In the genomic region with DNA sequence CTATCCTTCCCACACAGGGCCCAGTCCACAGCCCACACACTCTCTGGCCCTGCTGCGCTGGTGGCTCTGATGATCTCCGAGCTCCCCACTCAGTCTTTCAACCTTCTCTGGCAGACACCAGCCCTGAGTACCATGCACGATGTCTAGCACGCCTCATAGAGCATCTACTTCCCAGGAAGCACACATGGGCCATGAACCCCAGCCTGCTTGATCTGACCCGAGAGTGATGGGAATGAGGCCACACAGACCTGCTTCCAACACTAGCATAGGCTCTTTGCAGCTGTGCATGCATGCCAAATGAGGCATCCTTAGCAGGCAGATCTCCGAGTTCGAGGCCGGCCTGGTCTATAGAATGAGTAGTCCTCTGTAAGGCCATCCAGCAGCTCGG, we compare ENCODE assay signal across 14 mouse cellular contexts. TPM values are rescaled to one million over a fixed set of nuclear protein-coding genes. Genes with fewer than 3 reads are reported as not detected.
DNase-seq lines count a peak whose midpoint lies in the region; ATAC-seq and TF ChIP-seq lines count a peak whose summit lies in the region.
"Had no signal": no experiment of that assay in that cellular context is flagged by ENCODE, and none has a peak within 500 bp of the region (broad histone marks: within the 10 kb centered on the region; RNA-seq: fewer than 3 reads in every experiment).

No protein-coding gene starts in this region.

- no peak for ATAC-seq in kidney, embryonic 16.5 days (ENCODE audit: low FRiP score, low TSS enrichment)
- ATAC-seq in midbrain, postnatal 0 days (ENCODE audit: low FRiP score) = no peak
- ATAC-seq in midbrain, embryonic 14.5 days (ENCODE audit: low FRiP score, low TSS enrichment) = no peak
- no peak for ATAC-seq in stomach, embryonic 15.5 days (ENCODE audit: insufficient read depth, low FRiP score, low read depth)

- no peak overlapping the region for H3K9ac ChIP-seq in kidney, embryonic 16.5 days (replicated peaks; ENCODE audit: low read length)
- H3K9ac ChIP-seq in midbrain, postnatal 0 days (replicated peaks; ENCODE audit: low read length, poor library complexity, severe bottlenecking) = no peak overlapping the region
- no peak overlapping the region for H3K9ac ChIP-seq in midbrain, embryonic 14.5 days (replicated peaks; ENCODE audit: low read length)
- no peak overlapping the region for H3K9ac ChIP-seq in stomach, embryonic 15.5 days
- H3K9ac ChIP-seq: forebrain, embryonic 12.5 days; liver, embryonic 14.5 days; midbrain, embryonic 12.5 days had no signal

- peaks cover 18% of the 10 kb centered on the region for H3K4me1 ChIP-seq in kidney, embryonic 16.5 days (ENCODE audit: insufficient read depth, low read length)
- no peaks in the 10 kb centered on the region for H3K4me1 ChIP-seq in midbrain, postnatal 0 days (ENCODE audit: insufficient read depth, low read length)
- no peaks in the 10 kb centered on the region for H3K4me1 ChIP-seq in midbrain, embryonic 14.5 days (ENCODE audit: control insufficient read depth, insufficient read depth, low read length)
- peaks cover 24% of the 10 kb centered on the region for H3K4me1 ChIP-seq in stomach, embryonic 15.5 days
- H3K4me1 ChIP-seq: forebrain, embryonic 12.5 days had no signal

- TF ChIP-seq CTCF in gastrocnemius, adult 2 months (IDR thresholded peaks at IDR 0.05) = no peak
- no peak for TF ChIP-seq CTCF in midbrain, postnatal 0 days (IDR thresholded peaks at IDR 0.05)

- 79% methylated on average over 9 of the region's 9 CpGs for WGBS in kidney, embryonic 16.5 days
- 80% methylated on average over 9 of the region's 9 CpGs for WGBS in midbrain, postnatal 0 days
- WGBS in midbrain, embryonic 14.5 days = 82% methylated on average over 9 of the region's 9 CpGs
- 88% methylated on average over 9 of the region's 9 CpGs for WGBS in stomach, embryonic 15.5 days

- no peak for DNase-seq in gastrocnemius, adult 2 months
- no peak for DNase-seq in gastrocnemius, postnatal 25 days
- no peak for DNase-seq in kidney, adult 18-20 months
- DNase-seq in midbrain, postnatal 0 days (ENCODE audit: low spot score) = no peak
- no peak for DNase-seq in midbrain, embryonic 14.5 days
- DNase-seq in spleen, adult 18-20 months = no peak
- DNase-seq: right cerebral cortex, postnatal 14 days had no signal

- H3K27me3 ChIP-seq in kidney, embryonic 16.5 days (ENCODE audit: insufficient read depth, low read length) = no peaks in the 10 kb centered on the region
- H3K27me3 ChIP-seq in midbrain, postnatal 0 days (ENCODE audit: insufficient read depth, low read length) = no peaks in the 10 kb centered on the region
- H3K27me3 ChIP-seq in midbrain, embryonic 14.5 days (ENCODE audit: control insufficient read depth, insufficient read depth, low read length) = no peaks in the 10 kb centered on the region
- no peaks in the 10 kb centered on the region for H3K27me3 ChIP-seq in stomach, embryonic 15.5 days (replicated peaks)
- H3K27me3 ChIP-seq: forebrain, embryonic 12.5 days; midbrain, embryonic 12.5 days had no signal

- H3K27ac ChIP-seq in gastrocnemius, adult 2 months = peak overlapping the region; percentile 83
- peak overlapping the region; percentile 13 for H3K27ac ChIP-seq in kidney, embryonic 16.5 days (ENCODE audit: low read length)
- 0 out of 2 replicates have a peak overlapping the region, but pooled peaks have one; percentile 43 for H3K27ac ChIP-seq in midbrain, postnatal 0 days (ENCODE audit: low read depth, low read length)
- no peak overlapping the region for H3K27ac ChIP-seq in midbrain, embryonic 14.5 days (replicated peaks; ENCODE audit: low read depth, low read length)
- peak overlapping the region; percentile 69 for H3K27ac ChIP-seq in stomach, embryonic 15.5 days
- H3K27ac ChIP-seq: forebrain, embryonic 12.5 days; liver, embryonic 14.5 days; midbrain, embryonic 12.5 days had no signal

- H3K4me2 ChIP-seq in kidney, embryonic 16.5 days (replicated peaks; ENCODE audit: low read depth, low read length) = no peak overlapping the region
- H3K4me2 ChIP-seq in midbrain, postnatal 0 days (ENCODE audit: low read depth, low read length, poor library complexity, severe bottlenecking) = no peak overlapping the region
- H3K4me2 ChIP-seq in midbrain, embryonic 14.5 days (ENCODE audit: low read length) = no peak overlapping the region
- no peak overlapping the region for H3K4me2 ChIP-seq in stomach, embryonic 15.5 days
- H3K4me2 ChIP-seq: forebrain, embryonic 12.5 days; midbrain, embryonic 12.5 days had no signal

- H3K4me3 ChIP-seq in gastrocnemius, adult 2 months = no peak overlapping the region
- H3K4me3 ChIP-seq in kidney, embryonic 16.5 days (ENCODE audit: low read length) = no peak overlapping the region
- no peak overlapping the region for H3K4me3 ChIP-seq in midbrain, postnatal 0 days (ENCODE audit: low read depth, low read length)
- H3K4me3 ChIP-seq in midbrain, embryonic 14.5 days (replicated peaks; ENCODE audit: low read depth, low read length) = no peak overlapping the region
- no peak overlapping the region for H3K4me3 ChIP-seq in stomach, embryonic 15.5 days (replicated peaks)
- H3K4me3 ChIP-seq: forebrain, embryonic 12.5 days; midbrain, embryonic 12.5 days had no signal

- H3K9me3 ChIP-seq in kidney, embryonic 16.5 days (ENCODE audit: low read length) = no peaks in the 10 kb centered on the region
- no peaks in the 10 kb centered on the region for H3K9me3 ChIP-seq in midbrain, postnatal 0 days (ENCODE audit: low read length)
- H3K9me3 ChIP-seq in midbrain, embryonic 14.5 days (ENCODE audit: control insufficient read depth, low read length) = no peaks in the 10 kb centered on the region
- no peaks in the 10 kb centered on the region for H3K9me3 ChIP-seq in stomach, embryonic 15.5 days
- H3K9me3 ChIP-seq: forebrain, embryonic 12.5 days; G1E; midbrain, embryonic 12.5 days had no signal

- H3K36me3 ChIP-seq in kidney, embryonic 16.5 days (ENCODE audit: insufficient read depth, low read length) = peaks cover 21% of the 10 kb centered on the region
- H3K36me3 ChIP-seq in midbrain, postnatal 0 days (ENCODE audit: insufficient read depth, low read length) = peaks cover 47% of the 10 kb centered on the region
- peaks cover 68% of the 10 kb centered on the region for H3K36me3 ChIP-seq in midbrain, embryonic 14.5 days (ENCODE audit: control insufficient read depth, insufficient read depth, low read length)
- peaks cover 16% of the 10 kb centered on the region for H3K36me3 ChIP-seq in stomach, embryonic 15.5 days

- intact Hi-C loops in gastrocnemius, adult 2 months (cut with DNase I) = loop anchor here (5.0 kb wide), 1 partner anchor 52 kb away; a partner anchor contains a TSS

RNA-seq across cellular contexts. Expression of a gene that starts 45.2 kb away (rescaled TPM):
- total RNA-seq in gastrocnemius, adult 2 months (2021) = 1 to 10 TPM; 6.0 to 6.7 TPM
- 1 to 10 TPM; 5.8 to 9.6 TPM for total RNA-seq in gastrocnemius, postnatal 25 days (2021)
- polyA plus RNA-seq in kidney, embryonic 16.5 days (2015; fragmentation: Nextera tagmentation; extraction: Ambion mirVana) = 39.2 and 41.1 TPM in 2 replicates
- 41.8 and 44.0 TPM in 2 replicates for total RNA-seq in midbrain, postnatal 0 days (2014; rRNA removed)
- 36.4 and 36.8 TPM in 2 replicates for polyA plus RNA-seq in midbrain, postnatal 0 days (2015; fragmentation: Nextera tagmentation; extraction: Ambion mirVana)
- polyA plus RNA-seq in midbrain, embryonic 14.5 days (2014; fragmentation: Nextera tagmentation; extraction: Ambion mirVana) = 42.2 and 45.0 TPM in 2 replicates
- polyA plus RNA-seq in stomach, embryonic 15.5 days (2015; fragmentation: Nextera tagmentation; extraction: Ambion mirVana) = 63.0 and 72.4 TPM in 2 replicates

RNA-seq across cellular contexts. Expression of a gene that starts 53.2 kb away (rescaled TPM):
- total RNA-seq in gastrocnemius, adult 2 months (2021) = 1 to 10 TPM; 2.8 to 4.0 TPM
- total RNA-seq in gastrocnemius, postnatal 25 days (2021) = 1 to 10 TPM; 3.7 to 4.3 TPM
- 22.9 and 26.8 TPM in 2 replicates for polyA plus RNA-seq in kidney, embryonic 16.5 days (2015; fragmentation: Nextera tagmentation; extraction: Ambion mirVana)
- 7.9 and 8.6 TPM in 2 replicates for total RNA-seq in midbrain, postnatal 0 days (2014; rRNA removed)
- polyA plus RNA-seq in midbrain, postnatal 0 days (2015; fragmentation: Nextera tagmentation; extraction: Ambion mirVana) = 5.1 and 5.6 TPM in 2 replicates
- polyA plus RNA-seq in midbrain, embryonic 14.5 days (2014; fragmentation: Nextera tagmentation; extraction: Ambion mirVana) = 0.77 and 2.6 TPM in 2 replicates
- 9.2 and 9.4 TPM in 2 replicates for polyA plus RNA-seq in stomach, embryonic 15.5 days (2015; fragmentation: Nextera tagmentation; extraction: Ambion mirVana)
- total RNA-seq: neutrophil, adult 5-6 weeks had no signal
- polyA plus RNA-seq: G1E had no signal
